Mouse (Mus musculus): ENCODE measurements around the gene Klhl7. TPM values are rescaled to one million over a fixed set of nuclear protein-coding genes. Genes with fewer than 3 reads are reported as not detected.

Gene Klhl7
- polyA plus RNA-seq, 1 experiment from 2014 or later, result 205 TPM

GRCm38 (mm10) chr5:24107071-24107739, 6.8 kb downstream of the Klhl7 start:
- H3K9me3 ChIP-seq (ENCODE audit: control insufficient read depth, low read length), result no peaks in the 10 kb centered on the region
- H3K4me3 ChIP-seq (replicated peaks; ENCODE audit: low read length), result no peak overlapping the region
- H3K4me1 ChIP-seq (replicated peaks; ENCODE audit: control insufficient read depth, insufficient read depth, low read length), result peaks cover 30% of the 10 kb centered on the region
- no peak overlapping the region for H3K9ac ChIP-seq (replicated peaks; ENCODE audit: low read depth, low read length)
- no peak overlapping the region for H3K4me2 ChIP-seq (ENCODE audit: low read length)
- H3K27me3 ChIP-seq (replicated peaks; ENCODE audit: control insufficient read depth, insufficient read depth, low read length), result no peaks in the 10 kb centered on the region
- no peaks in the 10 kb centered on the region for H3K36me3 ChIP-seq (ENCODE audit: control insufficient read depth, insufficient read depth)
- 90% methylated on average over 7 of the region's 7 CpGs for WGBS
- ATAC-seq, result no peak
- H3K27ac ChIP-seq (ENCODE audit: low read length), result no peak overlapping the region

- Histone ChIP-seq H3K4me3 (replicated peaks; ENCODE audit: low read length) (no peak overlapping the region), H3K4me1 (replicated peaks; ENCODE audit: control insufficient read depth, insufficient read depth, low read length) (peaks cover 27% of the 10 kb centered on the region), H3K27ac (ENCODE audit: low read length) (no peak overlapping the region), H3K9ac (replicated peaks; ENCODE audit: low read depth, low read length) (no peak overlapping the region), H3K36me3 (ENCODE audit: control insufficient read depth, insufficient read depth) (no peaks in the 10 kb centered on the region), H3K9me3 (ENCODE audit: control insufficient read depth, low read length) (no peaks in the 10 kb centered on the region), H3K27me3 (replicated peaks; ENCODE audit: control insufficient read depth, insufficient read depth, low read length) (no peaks in the 10 kb centered on the region), H3K4me2 (ENCODE audit: low read length) (no peak overlapping the region)
- ATAC-seq, result no peak
- 84% methylated on average over 3 of the region's 3 CpGs for WGBS
Measured at GRCm38 (mm10) chr5:24107740-24108098, 7.3 kb downstream of the Klhl7 start.

GRCm38 (mm10) chr5:24110068-24110467, 9.7 kb downstream of the Klhl7 start:
- H3K27ac ChIP-seq (ENCODE audit: low read length), result no peak overlapping the region
- H3K36me3 ChIP-seq (ENCODE audit: control insufficient read depth, insufficient read depth), result no peaks in the 10 kb centered on the region
- no peak overlapping the region for H3K4me2 ChIP-seq (ENCODE audit: low read length)
- H3K9ac ChIP-seq (replicated peaks; ENCODE audit: low read depth, low read length), result no peak overlapping the region
- no peaks in the 10 kb centered on the region for H3K9me3 ChIP-seq (ENCODE audit: control insufficient read depth, low read length)
- no peaks in the 10 kb centered on the region for H3K27me3 ChIP-seq (replicated peaks; ENCODE audit: control insufficient read depth, insufficient read depth, low read length)
- peaks cover 12% of the 10 kb centered on the region for H3K4me1 ChIP-seq (replicated peaks; ENCODE audit: control insufficient read depth, insufficient read depth, low read length)
- ATAC-seq, result no peak
- 91% methylated on average over 5 of the region's 5 CpGs for WGBS
- no peak overlapping the region for H3K4me3 ChIP-seq (replicated peaks; ENCODE audit: low read length)

GRCm38 (mm10) chr5:24112116-24112903, 11.9 kb downstream of the Klhl7 start:
- Histone ChIP-seq H3K9me3 (ENCODE audit: control insufficient read depth, low read length) (no peaks in the 10 kb centered on the region), H3K27ac (ENCODE audit: low read length) (no peak overlapping the region), H3K9ac (replicated peaks; ENCODE audit: low read depth, low read length) (no peak overlapping the region), H3K4me2 (ENCODE audit: low read length) (no peak overlapping the region), H3K36me3 (ENCODE audit: control insufficient read depth, insufficient read depth) (no peaks in the 10 kb centered on the region), H3K27me3 (replicated peaks; ENCODE audit: control insufficient read depth, insufficient read depth, low read length) (no peaks in the 10 kb centered on the region), H3K4me1 (replicated peaks; ENCODE audit: control insufficient read depth, insufficient read depth, low read length) (peaks cover 8% of the 10 kb centered on the region; the same call in 1 of the 2 replicates), H3K4me3 (replicated peaks; ENCODE audit: low read length) (no peak overlapping the region)
- ATAC-seq, result no peak
- 81% methylated on average over 12 of the region's 12 CpGs for WGBS

- Histone ChIP-seq H3K36me3 (ENCODE audit: control insufficient read depth, insufficient read depth) (peaks cover 4% of the 10 kb centered on the region; the same call in 1 of the 2 replicates), H3K9ac (replicated peaks; ENCODE audit: low read depth, low read length) (no peak overlapping the region), H3K9me3 (ENCODE audit: control insufficient read depth, low read length) (no peaks in the 10 kb centered on the region), H3K4me2 (ENCODE audit: low read length) (no peak overlapping the region), H3K27me3 (replicated peaks; ENCODE audit: control insufficient read depth, insufficient read depth, low read length) (no peaks in the 10 kb centered on the region), H3K4me1 (replicated peaks; ENCODE audit: control insufficient read depth, insufficient read depth, low read length) (peaks cover 21% of the 10 kb centered on the region), H3K27ac (ENCODE audit: low read length) (no peak overlapping the region), H3K4me3 (replicated peaks; ENCODE audit: low read length) (no peak overlapping the region)
- WGBS, result 74% methylated on average over 2 of the region's 2 CpGs
- peak; percentile 84 for ATAC-seq
Measured at GRCm38 (mm10) chr5:24122221-24122620, 21.8 kb downstream of the Klhl7 start.

GRCm38 (mm10) chr5:24124175-24124574, 23.8 kb downstream of the Klhl7 start:
- 0% methylated on average over 1 of the region's 1 CpGs for WGBS
- no peak overlapping the region for H3K4me2 ChIP-seq (ENCODE audit: low read length)
- peak; percentile 57 for ATAC-seq

GRCm38 (mm10) chr5:24124579-24125276, 24.3 kb downstream of the Klhl7 start:
- ATAC-seq, result peak; percentile 33; the same call in 1 of the 2 replicates
- Histone ChIP-seq H3K27me3 (replicated peaks; ENCODE audit: control insufficient read depth, insufficient read depth, low read length) (no peaks in the 10 kb centered on the region), H3K9me3 (ENCODE audit: control insufficient read depth, low read length) (no peaks in the 10 kb centered on the region), H3K36me3 (ENCODE audit: control insufficient read depth, insufficient read depth) (no peaks in the 10 kb centered on the region; the same call in 1 of the 2 replicates), H3K4me2 (ENCODE audit: low read length) (no peak overlapping the region), H3K4me1 (replicated peaks; ENCODE audit: control insufficient read depth, insufficient read depth, low read length) (peaks cover 21% of the 10 kb centered on the region), H3K9ac (replicated peaks; ENCODE audit: low read depth, low read length) (no peak overlapping the region), H3K27ac (ENCODE audit: low read length) (peak overlapping the region; percentile 77; the same call in 1 of the 2 replicates), H3K4me3 (replicated peaks; ENCODE audit: low read length) (no peak overlapping the region)
- WGBS, result 23% methylated on average over 3 of the region's 3 CpGs

More at GRCm38 (mm10) chr5:24124175-24124574, 23.8 kb downstream of the Klhl7 start:
- H3K4me1 ChIP-seq (replicated peaks; ENCODE audit: control insufficient read depth, insufficient read depth, low read length), result peaks cover 21% of the 10 kb centered on the region
- peak overlapping the region; percentile 29; the same call in 1 of the 2 replicates for H3K9ac ChIP-seq (replicated peaks; ENCODE audit: low read depth, low read length)
- H3K27ac ChIP-seq (ENCODE audit: low read length), result peak overlapping the region; percentile 77
- no peak overlapping the region for H3K4me3 ChIP-seq (replicated peaks; ENCODE audit: low read length)
- H3K9me3 ChIP-seq (ENCODE audit: control insufficient read depth, low read length), result no peaks in the 10 kb centered on the region
- H3K36me3 ChIP-seq (ENCODE audit: control insufficient read depth, insufficient read depth), result no peaks in the 10 kb centered on the region; the same call in 1 of the 2 replicates
- H3K27me3 ChIP-seq (replicated peaks; ENCODE audit: control insufficient read depth, insufficient read depth, low read length), result no peaks in the 10 kb centered on the region

- no peak for ATAC-seq
- Histone ChIP-seq H3K27me3 (replicated peaks; ENCODE audit: control insufficient read depth, insufficient read depth, low read length) (no peaks in the 10 kb centered on the region), H3K9ac (replicated peaks; ENCODE audit: low read depth, low read length) (no peak overlapping the region), H3K4me1 (replicated peaks; ENCODE audit: control insufficient read depth, insufficient read depth, low read length) (peaks cover 21% of the 10 kb centered on the region), H3K4me3 (replicated peaks; ENCODE audit: low read length) (no peak overlapping the region), H3K4me2 (ENCODE audit: low read length) (no peak overlapping the region), H3K9me3 (ENCODE audit: control insufficient read depth, low read length) (no peaks in the 10 kb centered on the region), H3K27ac (ENCODE audit: low read length) (no peak overlapping the region), H3K36me3 (ENCODE audit: control insufficient read depth, insufficient read depth) (no peaks in the 10 kb centered on the region; the same call in 1 of the 2 replicates)
- WGBS, result 17% methylated on average over 1 of the region's 1 CpGs
Measured at GRCm38 (mm10) chr5:24125910-24126636, 25.7 kb downstream of the Klhl7 start.

Data from forebrain, embryonic 16.5 days (tissue).